Mouse (Mus musculus): ENCODE results near the gene Hist2h3c1.

Hist2h3c1 gene

DNA sequence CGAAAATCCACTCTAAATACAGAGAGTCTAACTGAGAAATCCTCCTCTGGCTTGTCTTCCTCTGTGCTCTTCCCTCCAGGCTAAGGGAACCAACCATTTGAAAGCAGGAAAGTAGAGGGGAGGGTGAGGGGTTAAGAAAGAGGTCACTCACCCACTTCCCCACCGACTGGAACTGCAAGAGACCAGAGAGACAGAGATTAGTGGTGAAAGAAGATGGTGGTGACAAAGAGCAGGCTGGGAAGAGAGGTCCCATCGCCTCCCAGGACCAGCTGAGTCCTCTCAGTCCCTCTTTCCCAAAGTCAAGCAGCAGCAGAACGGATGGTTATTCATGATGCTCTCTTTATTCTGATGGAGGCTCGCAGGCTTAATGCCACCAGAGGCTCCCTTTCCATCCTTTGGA, 46.9 kb downstream of the Hist2h3c1 start:
- no peak for DNase-seq

- no peak for DNase-seq
Measured at GRCm38 (mm10) chr3:96293787-96294186, 47.3 kb downstream of the Hist2h3c1 start, which contains the start of gene Fcgr1. Fcgr1 (minus strand) TSS chr3:96293969.
